ENCODE assay signal across 8 mouse cellular contexts in the genomic region with DNA sequence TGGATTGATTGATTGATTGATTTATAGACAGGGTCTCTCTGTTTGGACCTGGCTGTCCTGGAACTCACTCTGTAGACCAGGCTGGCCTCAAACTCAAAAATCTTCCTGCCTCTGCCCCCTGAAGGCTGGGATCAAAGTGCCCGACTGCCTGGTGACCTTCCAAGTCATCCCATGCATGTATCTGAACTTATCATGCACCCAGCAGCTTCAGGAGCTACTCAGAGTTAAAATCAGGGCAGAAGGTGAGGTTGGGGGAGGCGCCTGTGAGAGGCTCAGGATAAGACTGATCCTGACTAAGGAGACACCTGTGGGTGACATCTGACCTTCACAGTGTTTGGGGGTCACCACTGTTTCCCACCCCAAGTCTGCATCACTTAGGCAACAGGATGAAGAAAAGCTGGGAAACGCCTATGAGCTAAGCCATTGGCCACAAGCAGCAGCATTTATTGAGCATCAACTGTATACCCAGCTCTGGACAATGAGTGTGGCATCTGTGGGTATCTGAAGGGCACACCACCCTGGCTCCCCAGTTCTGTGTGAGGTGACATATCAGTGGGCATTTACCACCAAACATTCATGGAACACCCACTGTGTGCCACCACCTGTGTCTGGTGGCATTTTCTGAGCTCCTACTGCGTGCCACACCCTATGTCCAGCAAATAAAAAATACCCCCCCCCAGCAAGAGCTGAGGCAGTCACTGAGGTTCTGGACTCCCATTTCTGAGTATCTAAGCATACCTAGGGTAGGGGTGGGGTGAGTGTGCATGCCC. TPM values are rescaled to one million over a fixed set of nuclear protein-coding genes. Genes with fewer than 3 reads are reported as not detected.
DNase-seq lines count a peak whose midpoint lies in the region; ATAC-seq lines count a peak whose summit lies in the region.

No protein-coding gene starts in this region.

- peak overlapping the region in 1 of 2 experiments; percentile 71; a peak in 2 of 4 replicates for H3K27ac ChIP-seq in heart, embryonic 14.5 days (replicated peaks in 1 of 2; ENCODE audit: control insufficient read depth in 1 of 2, insufficient read depth in 1 of 2, low read depth in 2 of 2, low read length in 2 of 2)
- peak overlapping the region; percentile 84 for H3K27ac ChIP-seq in kidney, embryonic 15.5 days

- H3K36me3 ChIP-seq in heart, embryonic 14.5 days (ENCODE audit: control insufficient read depth, insufficient read depth, low read length) = peaks cover 20% of the 10 kb centered on the region
- peaks cover 19% of the 10 kb centered on the region; the same call in 1 of the 2 replicates for H3K36me3 ChIP-seq in kidney, embryonic 15.5 days

- peak; percentile 4 to 7 for DNase-seq in frontal cortex, postnatal 10 days (ENCODE audit: low spot score in 2 of 2)
- peak; percentile 39 for DNase-seq in testis, postnatal 10 days (ENCODE audit: low spot score)
- DNase-seq in testis, postnatal 14 days (ENCODE audit: low spot score) = no peak
- no peak for DNase-seq in adipocyte (ENCODE audit: low spot score)
- DNase-seq in B cell, adult 2 months = no peak

- H3K4me2 ChIP-seq in heart, embryonic 14.5 days (ENCODE audit: low read length) = peak overlapping the region; percentile 93
- peak overlapping the region; percentile 91 for H3K4me2 ChIP-seq in kidney, embryonic 15.5 days

- no peaks in the 10 kb centered on the region for H3K27me3 ChIP-seq in heart, embryonic 14.5 days (ENCODE audit: control insufficient read depth, insufficient read depth, low read length)
- no peaks in the 10 kb centered on the region for H3K27me3 ChIP-seq in kidney, embryonic 15.5 days

- peak overlapping the region; percentile 84; the same call in 1 of the 2 replicates for H3K9ac ChIP-seq in heart, embryonic 14.5 days (ENCODE audit: low read length)
- H3K9ac ChIP-seq in kidney, embryonic 15.5 days = peak overlapping the region; percentile 41

- H3K4me1 ChIP-seq in heart, embryonic 14.5 days (ENCODE audit: control insufficient read depth in 2 of 2, insufficient read depth in 2 of 2, low read length in 2 of 2) = peaks cover 25 to 39% of the 10 kb centered on the region in 2 experiments
- peaks cover 65% of the 10 kb centered on the region for H3K4me1 ChIP-seq in kidney, embryonic 15.5 days

- no peak overlapping the region for H3K4me3 ChIP-seq in heart, embryonic 14.5 days (ENCODE audit: control insufficient read depth in 1 of 2, insufficient read depth in 1 of 2, low read depth in 1 of 2, low read length in 2 of 2)
- H3K4me3 ChIP-seq in kidney, embryonic 15.5 days (replicated peaks) = peak overlapping the region; percentile 73

- WGBS in heart, embryonic 14.5 days = 74% methylated on average over 4 of the region's 4 CpGs
- 65% methylated on average over 4 of the region's 4 CpGs for whole genome bisulfite sequencing in kidney, embryonic 15.5 days

- H3K9me3 ChIP-seq in heart, embryonic 14.5 days (ENCODE audit: control insufficient read depth, low read length) = no peaks in the 10 kb centered on the region
- H3K9me3 ChIP-seq in kidney, embryonic 15.5 days (replicated peaks) = no peaks in the 10 kb centered on the region

- no peak for ATAC-seq in frontal cortex, adult (ENCODE audit: low TSS enrichment)
- no peak for ATAC-seq in heart, embryonic 14.5 days (ENCODE audit: insufficient number of reproducible peaks, insufficient read depth, low FRiP score, low read depth)
- no peak for ATAC-seq in kidney, embryonic 15.5 days (replicated peaks; ENCODE audit: low FRiP score)

RNA-seq across cellular contexts. Expression of gene Smim24, which starts 30.8 kb away (rescaled TPM):
- 3.8 and 4.7 TPM in 2 replicates for polyA plus RNA-seq in heart, embryonic 14.5 days (2014; fragmentation: Nextera tagmentation; extraction: Ambion mirVana)
- 26.0 and 29.4 TPM in 2 replicates for polyA plus RNA-seq in kidney, embryonic 15.5 days (2015; fragmentation: Nextera tagmentation; extraction: Ambion mirVana)

RNA-seq across cellular contexts. Expression of gene Nfic, which starts 31.8 kb away (rescaled TPM):
- 45.0 and 47.0 TPM in 2 replicates for polyA plus RNA-seq in heart, embryonic 14.5 days (2014; fragmentation: Nextera tagmentation; extraction: Ambion mirVana)
- polyA plus RNA-seq in kidney, embryonic 15.5 days (2015; fragmentation: Nextera tagmentation; extraction: Ambion mirVana) = 67.9 and 84.5 TPM in 2 replicates

RNA-seq across cellular contexts. Expression of gene Gm48552, which starts 34.9 kb away (rescaled TPM):
- polyA plus RNA-seq in heart, embryonic 14.5 days (2014; fragmentation: Nextera tagmentation; extraction: Ambion mirVana) = 1.0 TPM in 2 replicates
- polyA plus RNA-seq in kidney, embryonic 15.5 days (2015; fragmentation: Nextera tagmentation; extraction: Ambion mirVana) = 1.6 and 2.1 TPM in 2 replicates

RNA-seq across cellular contexts. Expression of gene Gm48551, which starts 39.4 kb away (rescaled TPM):
- polyA plus RNA-seq in heart, embryonic 14.5 days (2014; fragmentation: Nextera tagmentation; extraction: Ambion mirVana) = 1.7 and 2.0 TPM in 2 replicates
- 2.5 and 4.1 TPM in 2 replicates for polyA plus RNA-seq in kidney, embryonic 15.5 days (2015; fragmentation: Nextera tagmentation; extraction: Ambion mirVana)

RNA-seq across cellular contexts. Expression of gene Dohh, which starts 39.4 kb away (rescaled TPM):
- polyA plus RNA-seq in heart, embryonic 14.5 days (2014; fragmentation: Nextera tagmentation; extraction: Ambion mirVana) = 52.6 and 53.5 TPM in 2 replicates
- polyA plus RNA-seq in kidney, embryonic 15.5 days (2015; fragmentation: Nextera tagmentation; extraction: Ambion mirVana) = 79.7 and 82.2 TPM in 2 replicates

Comparison
In these comparisons a context has a peak if more than half of its experiments do, and no peak if none do; other contexts are left out.
1. DNase-seq: peak in frontal cortex, postnatal 10 days (2 of 2) and testis, postnatal 10 days (single experiment); none in testis, postnatal 14 days (single experiment), adipocyte (single experiment) and B cell, adult 2 months (0 of 2).